Mouse (Mus musculus): ENCODE results near the gene Slc38a3. TPM values are rescaled to one million over a fixed set of nuclear protein-coding genes. Genes with fewer than 3 reads are reported as not detected.

The Slc38a3 gene
- total and polyA plus RNA-seq, 2 experiments from 2014 or later: 38.7 to 60.9 TPM

DNA sequence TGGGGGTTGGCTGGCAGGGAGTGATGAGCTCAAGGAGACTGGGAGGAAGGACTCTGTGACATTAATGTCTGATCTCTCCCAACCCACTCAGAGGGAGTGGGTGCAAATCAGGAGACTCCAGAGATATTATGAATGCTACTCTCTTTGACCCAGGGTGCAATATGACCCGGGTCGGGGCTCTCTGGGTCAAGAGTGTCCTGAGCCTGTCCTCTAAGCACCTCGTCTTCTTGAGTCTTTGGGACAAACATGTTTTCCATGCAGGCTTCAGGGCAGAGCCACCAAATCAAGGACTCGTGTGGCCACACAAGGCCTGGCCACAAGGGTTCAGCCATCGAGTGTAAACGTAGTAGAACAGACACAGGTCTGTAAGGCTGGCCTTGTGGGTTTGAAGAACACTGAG lies 11.2 kb downstream of the Slc38a3 start:
- no peaks in the 10 kb centered on the region for H3K9me3 ChIP-seq (ENCODE audit: low read length)
- TF ChIP-seq CTCF (IDR thresholded peaks at IDR 0.05; ENCODE audit: low read depth): no peak
- H3K27me3 ChIP-seq (ENCODE audit: insufficient read depth, low read length): no peaks in the 10 kb centered on the region
- H3K4me3 ChIP-seq (ENCODE audit: low read depth, low read length): no peak overlapping the region
- WGBS: 93% methylated on average over 6 of the region's 6 CpGs
- no peaks in the 10 kb centered on the region for H3K4me1 ChIP-seq (ENCODE audit: insufficient read depth)
- H3K9ac ChIP-seq: no peak overlapping the region
- ATAC-seq (no peak), DNase-seq (no peak)
- no peaks in the 10 kb centered on the region for H3K36me3 ChIP-seq (ENCODE audit: insufficient read depth)
- H3K4me2 ChIP-seq (ENCODE audit: low read depth): no peak overlapping the region
- no peak overlapping the region for H3K27ac ChIP-seq (ENCODE audit: low read depth, low read length)

DNA sequence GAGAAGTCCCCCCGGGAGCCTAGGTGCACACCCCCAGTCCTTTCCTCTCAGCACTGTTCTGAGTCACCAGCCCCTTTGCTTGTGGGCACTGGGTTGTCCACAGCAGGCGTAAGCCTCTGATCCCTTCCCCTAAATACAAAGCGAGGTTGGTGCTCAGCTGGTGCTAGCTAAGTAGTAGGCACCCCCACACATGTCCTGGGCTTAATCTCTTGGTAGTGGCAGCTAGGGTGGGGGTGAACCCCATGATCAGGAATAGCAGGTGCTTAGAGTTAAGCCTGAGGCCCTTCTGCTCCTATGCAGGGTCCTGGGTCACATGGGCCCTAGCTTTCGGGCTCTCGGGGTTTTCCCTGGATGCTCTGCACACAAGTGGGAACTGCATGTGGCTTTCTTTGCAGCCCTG lies 12.2 kb downstream of the Slc38a3 start:
- no peak overlapping the region for H3K9ac ChIP-seq
- no peak overlapping the region for H3K27ac ChIP-seq (ENCODE audit: low read depth, low read length)
- no peak for ATAC-seq
- no peaks in the 10 kb centered on the region for H3K9me3 ChIP-seq (ENCODE audit: low read length)
- no peak overlapping the region for H3K4me2 ChIP-seq (ENCODE audit: low read depth)
- TF ChIP-seq CTCF (IDR thresholded peaks at IDR 0.05; ENCODE audit: low read depth): no peak
- no peaks in the 10 kb centered on the region for H3K4me1 ChIP-seq (ENCODE audit: insufficient read depth)
- no peaks in the 10 kb centered on the region for H3K27me3 ChIP-seq (ENCODE audit: insufficient read depth, low read length)
- DNase-seq: no peak
- WGBS: 89% methylated on average over 5 of the region's 5 CpGs
- no peak overlapping the region for H3K4me3 ChIP-seq (ENCODE audit: low read depth, low read length)
- no peaks in the 10 kb centered on the region for H3K36me3 ChIP-seq (ENCODE audit: insufficient read depth)

DNA sequence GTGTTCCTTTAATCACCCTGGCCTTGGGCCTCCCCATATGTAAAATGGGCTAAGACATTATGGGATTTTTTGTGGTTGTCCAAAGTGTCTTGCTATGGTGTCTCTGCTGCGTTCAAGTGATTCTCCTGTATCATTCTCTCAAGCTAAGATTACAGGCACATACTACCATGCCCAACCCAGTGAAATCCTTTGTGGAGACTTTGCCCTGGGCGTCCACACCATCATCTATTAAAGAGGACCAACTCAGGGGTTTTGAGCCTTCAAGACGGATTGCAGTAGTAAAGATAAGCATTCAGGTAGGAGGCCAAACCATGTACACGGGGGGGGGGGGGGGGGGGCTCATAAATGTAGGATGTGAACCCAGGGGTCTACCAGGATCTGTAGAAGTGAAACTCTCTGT lies 14.7 kb downstream of the Slc38a3 start:
- no peak for TF ChIP-seq CTCF (IDR thresholded peaks at IDR 0.05; ENCODE audit: low read depth)
- no peaks in the 10 kb centered on the region for H3K9me3 ChIP-seq (ENCODE audit: low read length)
- H3K4me2 ChIP-seq (ENCODE audit: low read depth): no peak overlapping the region
- no peak overlapping the region for H3K4me3 ChIP-seq (ENCODE audit: low read depth, low read length)
- H3K27ac ChIP-seq (ENCODE audit: low read depth, low read length): no peak overlapping the region
- DNase-seq: no peak
- no peaks in the 10 kb centered on the region for H3K4me1 ChIP-seq (ENCODE audit: insufficient read depth)
- H3K27me3 ChIP-seq (ENCODE audit: insufficient read depth, low read length): no peaks in the 10 kb centered on the region
- 80% methylated on average over 4 of the region's 4 CpGs for WGBS
- H3K9ac ChIP-seq: no peak overlapping the region
- H3K36me3 ChIP-seq (ENCODE audit: insufficient read depth): no peaks in the 10 kb centered on the region
- ATAC-seq: no peak

DNA sequence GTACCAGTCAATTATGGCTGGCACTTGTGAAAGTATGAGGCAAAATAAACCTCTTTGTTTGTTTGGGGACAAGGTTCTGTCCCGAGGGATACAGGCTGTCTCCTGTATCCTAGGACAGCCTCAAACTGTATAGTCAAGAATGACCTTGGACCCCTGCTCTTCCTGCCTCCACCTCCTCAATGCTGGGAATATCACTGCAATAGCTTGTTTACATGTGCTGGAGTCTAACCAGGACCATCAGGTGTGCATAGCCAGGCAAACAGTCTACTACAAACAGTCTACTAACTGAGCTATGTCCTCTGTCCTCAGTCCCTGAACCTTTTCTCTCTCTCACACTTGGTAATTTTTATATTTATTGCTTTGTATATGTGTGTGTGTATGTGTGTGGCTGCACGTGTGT lies 15.9 kb downstream of the Slc38a3 start:
- H3K4me3 ChIP-seq (ENCODE audit: low read depth, low read length): no peak overlapping the region
- H3K27ac ChIP-seq (ENCODE audit: low read depth, low read length): no peak overlapping the region
- H3K4me1 ChIP-seq (ENCODE audit: insufficient read depth): no peaks in the 10 kb centered on the region
- H3K27me3 ChIP-seq (ENCODE audit: insufficient read depth, low read length): no peaks in the 10 kb centered on the region
- no peak overlapping the region for H3K4me2 ChIP-seq (ENCODE audit: low read depth)
- no peak for TF ChIP-seq CTCF (IDR thresholded peaks at IDR 0.05; ENCODE audit: low read depth)
- no peak for ATAC-seq
- H3K36me3 ChIP-seq (ENCODE audit: insufficient read depth): no peaks in the 10 kb centered on the region
- no peaks in the 10 kb centered on the region for H3K9me3 ChIP-seq (ENCODE audit: low read length)
- H3K9ac ChIP-seq: no peak overlapping the region
- no peak for DNase-seq
- WGBS: 78% methylated on average over 2 of the region's 2 CpGs

DNA sequence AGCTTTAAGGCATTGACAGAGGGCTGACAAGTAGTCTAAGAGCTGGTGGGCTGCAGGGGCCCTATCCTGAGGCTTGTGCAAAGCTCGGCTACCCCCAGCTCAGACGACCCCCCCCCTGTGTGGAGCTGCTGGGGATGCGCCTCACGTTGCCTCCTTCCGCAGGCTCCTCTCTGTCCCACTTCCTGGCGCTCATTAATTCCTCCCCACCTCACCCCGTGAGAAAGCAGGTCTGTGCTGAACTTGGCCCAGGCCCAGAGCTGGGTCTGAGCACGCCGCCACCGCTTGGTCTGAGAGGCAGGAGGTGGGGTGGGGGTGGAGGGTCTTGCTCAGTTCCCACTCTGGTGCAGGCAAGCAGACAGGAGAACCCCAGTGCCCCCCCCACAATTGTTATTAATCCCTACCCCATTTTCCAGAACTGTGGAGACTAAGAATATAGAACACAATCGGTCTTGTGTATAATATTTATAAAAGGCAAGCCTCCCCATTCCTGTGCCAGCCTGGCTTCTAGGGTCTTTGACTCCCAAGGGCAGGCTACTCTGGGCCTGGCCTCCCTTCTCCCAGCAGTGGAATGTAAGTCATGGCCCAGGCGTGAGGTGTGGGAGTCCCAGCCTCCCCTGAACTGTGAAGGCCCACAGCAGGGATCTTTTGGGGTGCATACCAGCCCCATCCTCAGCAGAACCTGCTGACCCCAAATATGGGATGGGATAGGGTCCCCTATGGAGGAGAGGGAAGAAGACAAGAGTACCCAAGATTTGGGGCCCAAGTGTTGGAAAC lies 18.4 kb downstream of the Slc38a3 start:
- no peaks in the 10 kb centered on the region for H3K4me1 ChIP-seq (ENCODE audit: insufficient read depth)
- ATAC-seq: peak; percentile 85
- no peak overlapping the region for H3K9ac ChIP-seq
- H3K4me3 ChIP-seq (ENCODE audit: low read depth, low read length): no peak overlapping the region
- no peaks in the 10 kb centered on the region for H3K9me3 ChIP-seq (ENCODE audit: low read length)
- DNase-seq: no peak
- H3K27ac ChIP-seq (ENCODE audit: low read depth, low read length): peak overlapping the region; percentile 71
- TF ChIP-seq CTCF (IDR thresholded peaks at IDR 0.05; ENCODE audit: low read depth): no peak
- no peaks in the 10 kb centered on the region for H3K27me3 ChIP-seq (ENCODE audit: insufficient read depth, low read length)
- no peaks in the 10 kb centered on the region for H3K36me3 ChIP-seq (ENCODE audit: insufficient read depth)
- no peak overlapping the region for H3K4me2 ChIP-seq (ENCODE audit: low read depth)
- 17% methylated on average over 12 of the region's 12 CpGs for WGBS

DNA sequence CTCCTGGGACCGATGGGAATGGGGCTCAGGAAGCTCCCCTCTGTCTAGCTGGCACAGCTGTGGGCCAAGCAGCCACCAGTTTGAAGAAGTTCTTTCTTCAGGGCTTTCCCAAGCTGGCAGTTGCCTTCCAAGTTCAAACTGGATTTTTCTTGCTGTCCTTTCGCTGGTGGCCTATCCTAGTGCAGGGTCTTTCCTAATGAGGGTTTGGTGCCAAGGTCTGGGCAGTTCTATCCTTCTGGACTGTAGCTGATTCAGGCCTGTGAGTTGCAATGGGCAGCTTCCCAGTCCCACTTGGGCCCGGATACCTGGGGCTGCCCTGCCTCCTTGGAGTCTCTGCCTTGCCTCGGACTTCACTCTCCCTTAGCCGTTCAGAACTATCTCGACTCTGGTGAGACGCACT lies 19.1 kb downstream of the Slc38a3 start:
- Histone ChIP-seq H3K27ac (ENCODE audit: low read depth, low read length) (peak overlapping the region; percentile 71), H3K4me2 (ENCODE audit: low read depth) (no peak overlapping the region), H3K9ac (no peak overlapping the region), H3K36me3 (ENCODE audit: insufficient read depth) (no peaks in the 10 kb centered on the region), H3K4me3 (ENCODE audit: low read depth, low read length) (no peak overlapping the region), H3K27me3 (ENCODE audit: insufficient read depth, low read length) (no peaks in the 10 kb centered on the region), H3K4me1 (ENCODE audit: insufficient read depth) (0 out of 2 replicates have a peak, but pooled peaks cover 2% of the 10 kb centered on the region), H3K9me3 (ENCODE audit: low read length) (no peaks in the 10 kb centered on the region)
- ATAC-seq (peak; percentile 80), DNase-seq (peak; percentile 38)
- 41% methylated on average over 7 of the region's 7 CpGs for WGBS
- no peak for TF ChIP-seq CTCF (IDR thresholded peaks at IDR 0.05; ENCODE audit: low read depth)

DNA sequence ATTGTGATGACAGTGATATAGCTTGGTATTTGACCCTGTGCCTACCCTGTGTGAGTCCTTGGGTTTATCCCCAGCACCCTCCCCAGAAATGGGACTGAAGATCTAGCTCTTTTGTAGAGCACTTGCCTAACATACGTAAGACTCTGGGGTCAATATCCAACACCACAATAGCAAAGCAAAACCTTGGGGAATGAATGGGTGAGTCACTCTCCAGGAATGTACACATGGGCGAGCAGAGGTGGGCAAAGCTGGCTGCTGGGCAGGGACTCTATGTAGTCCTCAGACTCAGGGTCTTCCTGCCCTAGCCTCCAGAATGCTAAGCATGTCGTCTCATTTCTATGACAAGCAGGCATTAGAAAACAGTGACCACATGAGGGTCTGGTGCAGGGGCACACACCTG lies 20.6 kb downstream of the Slc38a3 start:
- Histone ChIP-seq H3K4me3 (ENCODE audit: low read depth, low read length) (no peak overlapping the region), H3K9ac (no peak overlapping the region), H3K27me3 (ENCODE audit: insufficient read depth, low read length) (no peaks in the 10 kb centered on the region), H3K4me1 (ENCODE audit: insufficient read depth) (0 out of 2 replicates have a peak, but pooled peaks cover 8% of the 10 kb centered on the region), H3K36me3 (ENCODE audit: insufficient read depth) (no peaks in the 10 kb centered on the region), H3K9me3 (ENCODE audit: low read length) (no peaks in the 10 kb centered on the region), H3K27ac (ENCODE audit: low read depth, low read length) (no peak overlapping the region), H3K4me2 (ENCODE audit: low read depth) (no peak overlapping the region)
- no peak for DNase-seq
- TF ChIP-seq CTCF (IDR thresholded peaks at IDR 0.05; ENCODE audit: low read depth): no peak
- WGBS: 68% methylated on average over 3 of the region's 3 CpGs
- no peak for ATAC-seq
